Mouse (Mus musculus): Measurements from ENCODE around the gene Dld.

DNA sequence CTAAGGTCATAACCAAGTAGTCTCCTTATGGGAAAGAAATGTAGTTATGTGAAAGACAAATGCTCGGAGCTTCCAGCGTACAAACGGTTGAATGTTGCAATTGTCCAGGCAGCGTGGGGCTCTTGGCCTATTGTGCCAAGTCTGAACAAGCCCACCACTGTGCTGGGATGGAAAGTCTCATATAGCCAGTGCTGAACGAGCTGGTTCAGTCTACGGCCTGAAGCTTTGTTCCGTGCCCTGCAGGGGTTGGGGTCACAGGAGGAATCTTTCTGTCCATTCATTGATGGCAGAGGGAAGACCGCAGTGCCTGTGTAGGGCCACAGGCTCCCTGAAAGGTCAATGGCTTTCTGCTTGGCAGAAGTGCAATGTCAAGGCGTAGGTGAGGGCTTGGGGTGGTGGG lies 40.6 kb downstream of the Dld start:
- TF ChIP-seq EP300 (IDR thresholded peaks at IDR 0.05; ENCODE audit: low read depth) (no peak), CTCF (IDR thresholded peaks at IDR 0.05; ENCODE audit: low read depth) (no peak)

Data from liver, postnatal 0 days (tissue).